Mouse (Mus musculus) stomach, embryonic 16.5 days (tissue): ENCODE results near the gene Tubgcp5. TPM values are rescaled to one million over a fixed set of nuclear protein-coding genes. Genes with fewer than 3 reads are reported as not detected.

Experiments used
- ATAC-seq: fragments of 200-750 bp; cut with Nextera tagmentation; 2 replicates; pipeline ENCODE4 v1.8.0; 2017; ENCODE audit warnings: moderate number of reproducible peaks, moderate TSS enrichment; ENCODE audit not compliant: insufficient read depth, low FRiP score
- H3K27ac ChIP-seq: fragments of 300-500 bp; sonication (generic); 2 replicates; pipeline ENCODE4 v1.5.1; 2014; ENCODE audit warnings: low read length
- H3K27me3 ChIP-seq: fragments of 300-500 bp; sonication (generic); 2 replicates; pipeline ENCODE4 v1.6.1; 2014; ENCODE audit warnings: low read length, control low read depth, mixed read lengths; ENCODE audit not compliant: control insufficient read depth, insufficient read depth
- H3K36me3 ChIP-seq: fragments of 300-500 bp; sonication (generic); 2 replicates; pipeline ENCODE4 v1.6.1; 2014; ENCODE audit warnings: low read length; ENCODE audit not compliant: control insufficient read depth, insufficient read depth
- H3K4me1 ChIP-seq: fragments of 300-500 bp; sonication (generic); 2 replicates; pipeline ENCODE4 v1.6.1; 2014; ENCODE audit warnings: low read length, control low read depth, mixed read lengths; ENCODE audit not compliant: control insufficient read depth, insufficient read depth
- H3K4me2 ChIP-seq: fragments of 300-500 bp; sonication (generic); 2 replicates; pipeline ENCODE4 v1.6.1; 2014; ENCODE audit warnings: low read depth, low read length, mixed read lengths
- H3K4me3 ChIP-seq: fragments of 300-500 bp; sonication (generic); replicated peaks from 2 replicates; pipeline ENCODE4 v1.5.1; 2014; ENCODE audit warnings: mild to moderate bottlenecking, low read length
- H3K9ac ChIP-seq: fragments of 300-500 bp; sonication (generic); 2 replicates; pipeline ENCODE4 v1.6.1; 2014; ENCODE audit warnings: low read length
- H3K9me3 ChIP-seq: fragments of 300-500 bp; sonication (generic); replicated peaks from 2 replicates; pipeline ENCODE4 v1.6.1; 2016; ENCODE audit warnings: low read length, control low read depth; ENCODE audit not compliant: control insufficient read depth
- WGBS: fragments of 180-500 bp; shearing (Covaris S2); extraction: QIAGEN DNeasy Blood & Tissue Kit; methylation state at CpG from one replicate; pipeline ENCODE4 v1.1.7; 2014; 5-methylcytosine and 5-hydroxymethylcytosine counted together
- polyA plus RNA-seq: library from polyadenylated mRNA; unstranded; fragments of >200 nt; fragmentation: Nextera tagmentation; extraction: Ambion mirVana; gene quantifications from 2 replicates; pipeline ENCODE4 v1.2.1, GENCODE M21; 2015

Tubgcp5 gene
- polyA plus RNA-seq, 1 experiment from 2014 or later, result 31.5 TPM

- Histone ChIP-seq H3K9me3 (no peaks in the 10 kb centered on the region), H3K4me1 (no peaks in the 10 kb centered on the region; the same call in 1 of the 2 replicates), H3K27ac (no peak overlapping the region), H3K9ac (no peak overlapping the region), H3K27me3 (no peaks in the 10 kb centered on the region), H3K36me3 (peaks cover 21% of the 10 kb centered on the region), H3K4me3 (no peak overlapping the region), H3K4me2 (no peak overlapping the region)
- WGBS, result 83% methylated on average over 7 of the region's 7 CpGs
- no peak for ATAC-seq
These were observed 80.7 kb downstream of the Tubgcp5 start for GRCm38 (mm10) chr7:55874703-55875102.

- WGBS, result 83% methylated on average over 10 of the region's 10 CpGs
- ATAC-seq, result no peak
- H3K27me3 ChIP-seq, result no peaks in the 10 kb centered on the region
- H3K36me3 ChIP-seq, result peaks cover 19% of the 10 kb centered on the region
- H3K4me1 ChIP-seq, result no peaks in the 10 kb centered on the region
- H3K9ac ChIP-seq, result no peak overlapping the region
- no peaks in the 10 kb centered on the region for H3K9me3 ChIP-seq
- H3K4me2 ChIP-seq, result no peak overlapping the region
- no peak overlapping the region for H3K27ac ChIP-seq
- H3K4me3 ChIP-seq, result no peak overlapping the region
These were observed 83.8 kb downstream of the Tubgcp5 start for GRCm38 (mm10) chr7:55877721-55878120.

GRCm38 (mm10) chr7:55880882-55881281, 86.9 kb downstream of the Tubgcp5 start:
- Histone ChIP-seq H3K36me3 (peaks cover 16% of the 10 kb centered on the region), H3K4me3 (no peak overlapping the region), H3K27ac (no peak overlapping the region), H3K9ac (no peak overlapping the region), H3K4me1 (no peaks in the 10 kb centered on the region), H3K27me3 (no peaks in the 10 kb centered on the region), H3K9me3 (no peaks in the 10 kb centered on the region), H3K4me2 (no peak overlapping the region)
- no peak for ATAC-seq
- WGBS, result 82% methylated on average over 9 of the region's 9 CpGs

Other genes starting within 250 kb of the Tubgcp5 start
- gene Siglech, start 26.0 kb upstream of the Tubgcp5 start, polyA plus RNA-seq, result 0.96 and 0.97 TPM in 2 replicates
- gene Cyfip1, start 47.6 kb downstream of the Tubgcp5 start, polyA plus RNA-seq, result 105 and 116 TPM in 2 replicates
- gene Nipa2, start 168.3 kb downstream of the Tubgcp5 start, polyA plus RNA-seq, result 36.1 and 44.5 TPM in 2 replicates
- 6.0 and 6.4 TPM in 2 replicates for gene Nipa1, start 225.8 kb downstream of the Tubgcp5 start, polyA plus RNA-seq